Mouse (Mus musculus) MEL (cell line): ENCODE measurements around the gene Tbk1. TPM values are rescaled to one million over a fixed set of nuclear protein-coding genes. Genes with fewer than 3 reads are reported as not detected.

Source experiments
- DNase-seq: peaks from one replicate; pipeline ENCODE4 v3.0.0; 2011; ENCODE audit warnings: low read depth, low spot score
- H3K27ac ChIP-seq: 2 replicates; pipeline ENCODE4 v1.5.1; 2012; ENCODE audit warnings: low read depth, mild to moderate bottlenecking, control low read depth, low read length, moderate library complexity; ENCODE audit not compliant: control insufficient read depth
- H3K27me3 ChIP-seq, 2 experiments: fragments of 150-350 bp in 1 of 2; sonication (generic) in 1 of 2; 2 replicates each; pipeline ENCODE4 v1.6.1; 2012; ENCODE audit warnings: low read length in 2 of 2, mild to moderate bottlenecking in 2 of 2, improper control_type of control experiment in 1 of 2, moderate library complexity in 1 of 2; ENCODE audit not compliant: insufficient read depth in 2 of 2, control insufficient read depth in 1 of 2
- H3K36me3 ChIP-seq, 2 experiments: 2 replicates each; pipeline ENCODE4 v1.6.1; 2012 to 2014; ENCODE audit warnings: low read length in 2 of 2, improper control_type of control experiment in 1 of 2, inconsistent platforms in 1 of 2, mild to moderate bottlenecking in 1 of 2; ENCODE audit not compliant: insufficient read depth in 2 of 2, control insufficient read depth in 1 of 2
- H3K4me1 ChIP-seq, 2 experiments: fragments of 150-350 bp in 1 of 2; sonication (generic) in 1 of 2; 2 replicates each; pipeline ENCODE4 v1.6.1; 2012; ENCODE audit warnings: low read length in 2 of 2, improper control_type of control experiment in 1 of 2, mild to moderate bottlenecking in 1 of 2; ENCODE audit not compliant: insufficient read depth in 2 of 2, control insufficient read depth in 1 of 2
- H3K4me3 ChIP-seq, 2 experiments: fragments of 150-350 bp in 1 of 2; sonication (generic) in 1 of 2; 2 replicates each; pipeline ENCODE4 v1.5.1; 2012; ENCODE audit warnings: low read depth in 2 of 2, low read length in 2 of 2, mild to moderate bottlenecking in 2 of 2, moderate library complexity in 2 of 2, control low read depth in 1 of 2, improper control_type of control experiment in 1 of 2; ENCODE audit not compliant: control insufficient read depth in 1 of 2, insufficient read depth in 1 of 2
- H3K79me2 ChIP-seq: 2 replicates; pipeline ENCODE4 v1.6.1; 2012; ENCODE audit warnings: mild to moderate bottlenecking, low read length, moderate library complexity; ENCODE audit not compliant: control insufficient read depth, poor library complexity, insufficient read depth
- H3K9ac ChIP-seq: 2 replicates; pipeline ENCODE4 v1.6.1; 2012; ENCODE audit warnings: low read depth, mild to moderate bottlenecking, control low read depth, low read length, moderate library complexity; ENCODE audit not compliant: control insufficient read depth, poor library complexity, severe bottlenecking
- H3K9me3 ChIP-seq: fragments of 150-350 bp; sonication (generic); replicated peaks from 2 replicates; pipeline ENCODE4 v1.6.1; 2012; ENCODE audit warnings: mild to moderate bottlenecking, low read length, improper control_type of control experiment, moderate library complexity; ENCODE audit not compliant: insufficient read depth
- CHD1 ChIP-seq: IDR thresholded peaks from 2 replicates; pipeline ENCODE4 v1.6.1; 2012; ENCODE audit warnings: low read depth, mild to moderate bottlenecking, inconsistent platforms, low read length, improper control_type of control experiment
- CHD2 ChIP-seq: IDR thresholded peaks from 2 replicates; pipeline ENCODE4 v1.6.1; 2011; ENCODE audit warnings: low read length, improper control_type of control experiment
- CTCF ChIP-seq, 3 experiments: IDR thresholded peaks in 2 of 3; conservative IDR thresholded peaks in 1 of 3; 2 replicates each; pipeline ENCODE4 v1.5.1; 2011 to 2012; ENCODE audit warnings: low read length in 3 of 3, low read depth in 2 of 3, mild to moderate bottlenecking in 2 of 3, improper control_type of control experiment in 1 of 3, inconsistent platforms in 1 of 3, mixed read lengths in 1 of 3, moderate library complexity in 1 of 3; ENCODE audit not compliant: control insufficient read depth in 1 of 3, insufficient read depth in 1 of 3, poor library complexity in 1 of 3, severe bottlenecking in 1 of 3
- E2F4 ChIP-seq: IDR thresholded peaks from 2 replicates; pipeline ENCODE4 v1.6.1; 2011; ENCODE audit warnings: low read depth, low read length, improper control_type of control experiment, borderline replicate concordance
- ELF1 ChIP-seq: IDR thresholded peaks from 2 replicates; pipeline ENCODE4 v1.6.1; 2014; ENCODE audit warnings: low read depth, mild to moderate bottlenecking, inconsistent platforms, low read length, improper control_type of control experiment, moderate library complexity
- EP300 ChIP-seq, 2 experiments: IDR thresholded peaks; 2 replicates each; pipeline ENCODE4 v1.6.1; 2011; ENCODE audit warnings: improper control_type of control experiment in 2 of 2, low read length in 2 of 2, low read depth in 1 of 2, mild to moderate bottlenecking in 1 of 2
- ETS1 ChIP-seq: IDR thresholded peaks from 2 replicates; pipeline ENCODE4 v1.6.1; 2012; ENCODE audit warnings: low read depth, mild to moderate bottlenecking, inconsistent platforms, low read length, improper control_type of control experiment, moderate library complexity
- GABPA ChIP-seq: IDR thresholded peaks from 2 replicates; pipeline ENCODE4 v1.6.1; 2012; ENCODE audit warnings: low read depth, mild to moderate bottlenecking, inconsistent platforms, low read length, improper control_type of control experiment, moderate library complexity
- GATA1 ChIP-seq: IDR thresholded peaks from 2 replicates; pipeline ENCODE4 v1.6.1; 2011; ENCODE audit warnings: low read depth, low read length, improper control_type of control experiment
- JUND ChIP-seq: IDR thresholded peaks from 2 replicates; pipeline ENCODE4 v1.6.1; 2011; ENCODE audit warnings: low read depth, mild to moderate bottlenecking, improper control_type of control experiment, low read length
- KAT2A ChIP-seq: conservative IDR thresholded peaks from 2 replicates; pipeline ENCODE4 v1.6.1; 2012; ENCODE audit warnings: low read depth, low read length, improper control_type of control experiment, inconsistent platforms
- MAX ChIP-seq: IDR thresholded peaks from 2 replicates; pipeline ENCODE4 v1.6.1; 2011; ENCODE audit warnings: low read length, improper control_type of control experiment
- MEF2A ChIP-seq: IDR thresholded peaks from 2 replicates; pipeline ENCODE4 v1.6.1; 2014; ENCODE audit warnings: low read depth, mild to moderate bottlenecking, inconsistent platforms, low read length, improper control_type of control experiment; ENCODE audit not compliant: poor library complexity, insufficient replicate concordance, severe bottlenecking; ENCODE audit errors: extremely low read depth
- MXI1 ChIP-seq: IDR thresholded peaks from 2 replicates; pipeline ENCODE4 v1.6.1; 2011; ENCODE audit warnings: mild to moderate bottlenecking, low read depth, low read length, improper control_type of control experiment
- MYB ChIP-seq: IDR thresholded peaks from 2 replicates; pipeline ENCODE4 v1.6.1; 2011; ENCODE audit warnings: mild to moderate bottlenecking, low read depth, low read length, improper control_type of control experiment
- MYC ChIP-seq: IDR thresholded peaks from 2 replicates; pipeline ENCODE4 v1.6.1; 2011; ENCODE audit warnings: low read depth, mild to moderate bottlenecking, low read length, improper control_type of control experiment, moderate library complexity
- NELFE ChIP-seq: IDR thresholded peaks from 2 replicates; pipeline ENCODE4 v1.6.1; 2011; ENCODE audit warnings: low read depth, low read length, improper control_type of control experiment
- NRF1 ChIP-seq: IDR thresholded peaks from 2 replicates; pipeline ENCODE4 v1.6.1; 2014; ENCODE audit warnings: low read depth, mild to moderate bottlenecking, inconsistent platforms, low read length, improper control_type of control experiment, moderate library complexity; ENCODE audit not compliant: poor library complexity, insufficient read depth, severe bottlenecking
- POLR2A ChIP-seq, 2 experiments: IDR thresholded peaks; 2 replicates each; pipeline ENCODE4 v1.6.1; 2011 to 2012; ENCODE audit warnings: low read length in 2 of 2, mild to moderate bottlenecking in 2 of 2, control low read depth in 1 of 2, improper control_type of control experiment in 1 of 2, low read depth in 1 of 2, moderate library complexity in 1 of 2; ENCODE audit not compliant: control insufficient read depth in 1 of 2, insufficient read depth in 1 of 2, poor library complexity in 1 of 2
- POLR2AphosphoS5 ChIP-seq: IDR thresholded peaks from 2 replicates; pipeline ENCODE4 v1.6.1; 2012; ENCODE audit warnings: low read depth, borderline replicate concordance, mild to moderate bottlenecking, inconsistent platforms, low read length, moderate library complexity, mixed read lengths
- RAD21 ChIP-seq: IDR thresholded peaks from 2 replicates; pipeline ENCODE4 v1.6.1; 2011; ENCODE audit warnings: mild to moderate bottlenecking, low read depth, low read length, improper control_type of control experiment
- RCOR1 ChIP-seq: IDR thresholded peaks from 2 replicates; pipeline ENCODE4 v1.6.1; 2012; ENCODE audit warnings: low read depth, mild to moderate bottlenecking, inconsistent platforms, low read length, improper control_type of control experiment
- TAL1 ChIP-seq: IDR thresholded peaks from 2 replicates; pipeline ENCODE4 v1.6.1; 2012; ENCODE audit warnings: mild to moderate bottlenecking, inconsistent platforms, low read length, moderate library complexity, mixed read lengths
- TBP ChIP-seq: IDR thresholded peaks from 2 replicates; pipeline ENCODE4 v1.8.0; 2011; ENCODE audit warnings: low read depth, low read length, improper control_type of control experiment
- TCF12 ChIP-seq: IDR thresholded peaks from 2 replicates; pipeline ENCODE4 v1.6.1; 2014; ENCODE audit warnings: low read depth, mild to moderate bottlenecking, inconsistent platforms, low read length, improper control_type of control experiment, moderate library complexity
- UBTF ChIP-seq: IDR thresholded peaks from 2 replicates; pipeline ENCODE4 v1.6.1; 2012; ENCODE audit warnings: low read depth, mild to moderate bottlenecking, inconsistent platforms, low read length, improper control_type of control experiment, moderate library complexity, borderline replicate concordance; ENCODE audit not compliant: insufficient read depth
- USF1 ChIP-seq: IDR thresholded peaks from 2 replicates; pipeline ENCODE4 v1.6.1; 2014; ENCODE audit warnings: low read depth, mild to moderate bottlenecking, inconsistent platforms, low read length, improper control_type of control experiment, moderate library complexity
- USF2 ChIP-seq, 2 experiments: IDR thresholded peaks; 2 replicates each; pipeline ENCODE4 v1.6.1; 2011 to 2012; ENCODE audit warnings: improper control_type of control experiment in 2 of 2, low read length in 2 of 2, borderline replicate concordance in 1 of 2, inconsistent platforms in 1 of 2, low read depth in 1 of 2, mild to moderate bottlenecking in 1 of 2; ENCODE audit not compliant: insufficient read depth in 1 of 2
- ZKSCAN1 ChIP-seq: IDR thresholded peaks from 2 replicates; pipeline ENCODE4 v1.6.1; 2012; ENCODE audit warnings: low read depth, mild to moderate bottlenecking, inconsistent platforms, low read length, improper control_type of control experiment, moderate library complexity
- ZMIZ1 ChIP-seq: IDR thresholded peaks from 2 replicates; pipeline ENCODE4 v1.6.1; 2012; ENCODE audit warnings: low read depth, mild to moderate bottlenecking, inconsistent platforms, low read length, improper control_type of control experiment, moderate library complexity
- ZNF384 ChIP-seq: IDR thresholded peaks from 2 replicates; pipeline ENCODE4 v1.6.1; 2012; ENCODE audit warnings: low read depth, mild to moderate bottlenecking, inconsistent platforms, low read length, improper control_type of control experiment
- polyA plus RNA-seq, 2 experiments: library from polyadenylated mRNA; stranded (reverse) in 1 of 2; unstranded in 1 of 2; fragments of >175 nt in 1 of 2; fragments of >200 nt in 1 of 2; gene quantifications; 2 replicates each; pipeline versions ENCODE4 v1.2.1 to v1.2.4; 2012; ENCODE audit warnings: low replicate concordance in 2 of 2, low read depth in 1 of 2; ENCODE audit not compliant: insufficient read length in 2 of 2, insufficient read depth in 1 of 2, missing spikeins in 1 of 2
- total RNA-seq: library from RNA; depleted of rRNA; stranded (reverse); fragments of 300-350 nt; gene quantifications from 2 replicates; pipeline ENCODE4 v1.2.3, GENCODE M21; 2012

The Tbk1 gene
- total and polyA plus RNA-seq, 3 experiments = 18.0 to 31.1 TPM; not detected in 1

GRCm38 (mm10) chr10:121516008-121516600 lies 70.5 kb downstream of the Tbk1 start (continued):
- TF ChIP-seq E2F4 = no peak
- no peak for TF ChIP-seq ELF1

DNA sequence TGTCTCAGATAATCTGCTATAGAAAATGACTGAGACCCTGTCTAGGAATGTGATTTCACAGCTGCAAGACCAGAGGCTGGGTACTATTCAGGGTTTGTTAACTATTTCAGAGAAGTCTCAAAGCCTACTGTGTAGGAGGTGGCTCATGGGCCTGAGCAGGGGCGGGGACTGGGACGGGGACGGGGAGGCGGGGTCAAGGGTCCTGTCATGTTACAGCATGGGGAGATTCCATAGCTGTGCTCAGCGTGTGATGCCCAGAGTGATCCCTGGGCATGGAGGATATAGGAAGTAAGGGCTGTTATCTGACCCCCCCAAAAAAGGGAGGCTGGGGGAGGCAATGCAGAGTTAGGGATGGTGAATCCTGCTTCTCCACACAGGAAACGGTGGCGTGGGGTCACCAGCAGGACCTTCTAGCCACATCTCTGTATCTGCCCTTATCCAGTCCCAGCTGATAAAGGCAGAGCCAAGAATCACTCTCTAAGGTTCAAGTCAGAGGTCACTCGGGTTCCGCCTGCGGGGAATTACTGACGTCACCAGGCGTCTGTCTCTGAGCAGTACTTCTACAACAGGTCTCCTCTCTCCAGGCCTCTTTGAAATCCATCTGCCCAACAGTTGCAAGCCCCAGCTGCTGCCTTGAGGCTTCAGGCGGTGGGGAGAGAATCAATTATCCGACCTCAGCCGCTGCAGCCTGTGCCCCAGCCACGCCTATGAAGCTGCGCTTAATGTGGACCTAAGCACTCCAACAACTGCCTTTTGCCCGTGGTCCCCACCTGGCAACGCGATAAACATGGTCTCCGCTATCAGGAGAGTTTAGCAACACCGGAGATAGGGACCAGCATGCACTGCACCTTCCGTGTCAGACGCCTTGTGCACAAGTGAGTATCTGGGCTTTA lies 76.6 kb downstream of the Tbk1 start:
- peaks cover 0 to 19% of the 10 kb centered on the region in 2 experiments; a peak in 2 of 4 replicates for H3K4me1 ChIP-seq
- H3K27me3 ChIP-seq = no peaks in the 10 kb centered on the region
- H3K9me3 ChIP-seq = no peaks in the 10 kb centered on the region
- H3K27ac ChIP-seq = no peak overlapping the region
- H3K9ac ChIP-seq = peak overlapping the region; percentile 53
- DNase-seq = peak; percentile 72
- no peaks in the 10 kb centered on the region for H3K79me2 ChIP-seq
- peak overlapping the region; percentile 48 to 63 for H3K4me3 ChIP-seq
- H3K36me3 ChIP-seq = peaks cover 0 to 7% of the 10 kb centered on the region in 2 experiments; a peak in 2 of 4 replicates
- TF ChIP-seq MYC (no peak), MXI1 (no peak; the same call in 1 of the 2 replicates), MEF2A (no peak), KAT2A (no peak), CTCF (IDR thresholded peaks at IDR 0.05 in 2 of 3, conservative IDR thresholded peaks at IDR 0.05 in 1 of 3; ENCODE audit: control insufficient read depth in 1 of 3, insufficient read depth in 1 of 3, low read depth in 2 of 3, low read length in 3 of 3, poor library complexity in 1 of 3, severe bottlenecking in 1 of 3) (no peak), ZKSCAN1 (no peak), UBTF (no peak), MAX (no peak), USF1 (no peak), POLR2AphosphoS5 (no peak), GATA1 (no peak; the same call in 1 of the 2 replicates), CHD1 (0 out of 2 replicates have a peak, but pooled peaks have one; percentile 41), USF2 (IDR thresholded peaks at IDR 0.05; ENCODE audit: borderline replicate concordance in 1 of 2, insufficient read depth in 1 of 2, low read depth in 1 of 2, low read length in 2 of 2) (no peak), ZMIZ1 (no peak), TCF12 (peak; percentile 26; the same call in 1 of the 2 replicates), GABPA (no peak), MYB (no peak), RAD21 (no peak), TBP (no peak), POLR2A (IDR thresholded peaks at IDR 0.05; ENCODE audit: control insufficient read depth in 1 of 2, insufficient read depth in 1 of 2, low read depth in 1 of 2, low read length in 2 of 2, poor library complexity in 1 of 2) (no peak), EP300 (IDR thresholded peaks at IDR 0.05; ENCODE audit: low read depth in 1 of 2, low read length in 2 of 2) (peak in 1 of 2 experiments; percentile 13; a peak in 1 of 4 replicates), RCOR1 (no peak), CHD2 (no peak), NRF1 (0 out of 2 replicates have a peak, but pooled peaks have one; percentile 9), ZNF384 (no peak), E2F4 (no peak), TAL1 (no peak), ETS1 (no peak; the same call in 1 of the 2 replicates), JUND (no peak), NELFE (peak; percentile 51)
